Mouse (Mus musculus) adrenal gland, postnatal 14 days (tissue): Measurements from ENCODE around the gene Crtc2. TPM values are rescaled to one million over a fixed set of nuclear protein-coding genes. Genes with fewer than 3 reads are reported as not detected.

Source experiments
- DNase-seq: peaks from one replicate; pipeline ENCODE4 v3.0.0; 2021; ENCODE audit warnings: mixed read lengths
- microRNA-seq, 2 experiments: library from miRNA; unstranded; fragments of <30 nt; microRNA quantifications; one replicate each; pipeline ENCODE4 v1.2.0; 2021
- total RNA-seq: library from RNA; stranded (reverse); gene quantifications from 2 replicates; pipeline ENCODE4 v1.2.3, GENCODE M21; 2021

Crtc2 gene
- total RNA-seq, 1 experiment from 2014 or later: 37.5 TPM

DNA sequence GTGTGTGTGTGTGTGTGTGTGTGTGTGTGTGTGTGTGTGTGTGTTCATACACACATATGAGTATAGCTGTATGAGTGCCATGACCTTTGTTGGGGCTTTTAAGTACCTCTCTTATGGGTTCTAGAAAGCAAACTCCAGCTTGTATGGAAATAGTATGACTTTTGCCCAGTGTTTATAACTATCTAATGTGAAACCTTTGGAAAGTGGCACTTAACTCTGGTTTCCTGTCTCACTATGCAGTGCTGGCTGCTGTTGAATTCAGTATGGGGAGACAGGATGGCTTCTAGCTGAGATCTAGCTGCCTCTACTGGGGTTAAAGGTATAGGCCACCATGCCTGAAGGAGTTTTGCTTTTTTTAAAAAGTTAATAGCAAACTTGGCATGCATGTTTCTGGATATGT, 55.6 kb downstream of the Crtc2 start:
- DNase-seq: no peak

- DNase-seq: no peak
Measured at GRCm38 (mm10) chr3:90313367-90313766, 59.4 kb downstream of the Crtc2 start.

Small RNA genes lying within 50 kb of the gene (microRNA-seq; reads per million reads assigned to microRNA genes)
- 0 to 0.43 reads per million in 2 experiments for gene Mir7012

Other genes starting within 250 kb of the Crtc2 start
- gene 4933434E20Rik, start 202.5 kb upstream of the Crtc2 start, total RNA-seq: 70.8 and 76.3 TPM in 2 replicates
- 164 and 177 TPM in 2 replicates for gene Ubap2l, start 201.5 kb upstream of the Crtc2 start, total RNA-seq
- 170 and 208 TPM in 2 replicates for gene Tpm3, start 181.5 kb upstream of the Crtc2 start, total RNA-seq
- 0.37 and 0.45 TPM in 2 replicates for gene Nup210l, start 150.0 kb upstream of the Crtc2 start, total RNA-seq
- gene Rps27, start 40.5 kb upstream of the Crtc2 start, total RNA-seq: 1,702 and 2,060 TPM in 2 replicates
- 33.7 and 34.3 TPM in 2 replicates for gene Rab13, start 40.5 kb upstream of the Crtc2 start, total RNA-seq
- gene Jtb, start 22.6 kb upstream of the Crtc2 start, total RNA-seq: 58.8 and 58.9 TPM in 2 replicates
- 0.33 and 0.38 TPM in 2 replicates for gene Creb3l4, start 10.7 kb upstream of the Crtc2 start, total RNA-seq
- gene Slc39a1, start 6.0 kb upstream of the Crtc2 start, total RNA-seq: 106 and 108 TPM in 2 replicates
- gene Dennd4b, start 11.0 kb downstream of the Crtc2 start, total RNA-seq: 6.9 and 12.3 TPM in 2 replicates
- gene Gatad2b, start 39.0 kb downstream of the Crtc2 start, total RNA-seq: 66.4 and 76.6 TPM in 2 replicates
- gene Slc27a3, start 135.8 kb downstream of the Crtc2 start, total RNA-seq: 73.1 and 86.4 TPM in 2 replicates
- 59.5 and 62.4 TPM in 2 replicates for gene Ints3, start 179.5 kb downstream of the Crtc2 start, total RNA-seq
- 120 and 132 TPM in 2 replicates for gene Npr1, start 211.7 kb downstream of the Crtc2 start, total RNA-seq
- gene Ilf2, start 222.0 kb downstream of the Crtc2 start, total RNA-seq: 54.7 and 66.2 TPM in 2 replicates
- 46.1 and 49.2 TPM in 2 replicates for gene Snapin, start 236.9 kb downstream of the Crtc2 start, total RNA-seq